Mouse (Mus musculus) adipocyte (in vitro differentiated cells): ENCODE measurements around the gene Chil1.

ENCODE experiments used
- DNase-seq: peaks from one replicate; pipeline ENCODE4 v3.0.0-alpha.2; 2016; ENCODE audit warnings: low spot score

Chil1 gene

GRCm38 (mm10) chr1:134205296-134206018 lies 23.5 kb downstream of the Chil1 start:
- peak; percentile 76 for DNase-seq

DNA sequence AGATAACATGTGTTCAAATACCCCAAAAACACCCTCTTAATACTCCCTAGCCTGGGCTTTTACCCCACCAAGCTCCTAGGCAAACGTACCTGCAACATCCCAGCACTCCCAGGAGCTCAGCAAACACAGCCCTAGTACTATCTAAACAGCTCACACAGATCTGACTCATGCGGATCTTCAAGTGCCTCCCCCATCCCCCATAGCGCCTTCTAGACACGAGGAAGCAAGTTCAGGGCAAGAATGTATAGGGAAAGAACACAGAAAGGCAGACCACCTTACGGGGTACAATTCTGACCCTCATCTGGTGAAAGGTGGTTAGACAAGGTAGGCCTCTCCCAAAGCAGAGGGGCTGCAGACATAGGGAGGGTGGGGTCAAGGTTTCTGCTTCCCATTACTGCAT lies 24.1 kb downstream of the Chil1 start:
- no peak for DNase-seq

GRCm38 (mm10) chr1:134210179-134210755 lies 28.3 kb downstream of the Chil1 start:
- DNase-seq = no peak

GRCm38 (mm10) chr1:134211043-134211442 lies 29.1 kb downstream of the Chil1 start:
- DNase-seq = no peak

GRCm38 (mm10) chr1:134211631-134212030 lies 29.7 kb downstream of the Chil1 start:
- DNase-seq = no peak

DNA sequence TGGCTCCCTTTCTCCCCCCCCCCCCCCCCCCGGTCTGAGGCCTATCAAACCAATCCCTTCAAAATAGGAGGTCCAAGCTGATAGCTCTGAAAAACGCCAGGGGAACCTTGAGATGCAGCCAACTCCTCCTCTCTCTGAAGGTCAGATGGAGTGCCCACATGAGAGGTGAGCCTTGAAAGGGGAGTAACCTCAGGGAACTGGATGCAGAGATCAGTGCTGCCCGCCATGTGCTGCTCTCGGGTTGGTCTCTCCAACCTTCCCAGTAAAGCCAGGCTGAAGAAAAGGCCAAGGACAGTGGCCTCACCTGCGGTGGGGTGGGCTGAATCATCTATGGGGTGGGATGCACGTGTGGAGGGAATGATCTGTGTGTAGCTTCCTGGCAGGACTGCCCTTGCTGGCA lies 30.4 kb downstream of the Chil1 start:
- DNase-seq = no peak

GRCm38 (mm10) chr1:134213405-134213804 lies 31.4 kb downstream of the Chil1 start:
- no peak for DNase-seq

- no peak for DNase-seq
Observed at GRCm38 (mm10) chr1:134215059-134215458, 33.1 kb downstream of the Chil1 start.

- no peak for DNase-seq
Observed at GRCm38 (mm10) chr1:134215751-134216628, 34.0 kb downstream of the Chil1 start.

DNA sequence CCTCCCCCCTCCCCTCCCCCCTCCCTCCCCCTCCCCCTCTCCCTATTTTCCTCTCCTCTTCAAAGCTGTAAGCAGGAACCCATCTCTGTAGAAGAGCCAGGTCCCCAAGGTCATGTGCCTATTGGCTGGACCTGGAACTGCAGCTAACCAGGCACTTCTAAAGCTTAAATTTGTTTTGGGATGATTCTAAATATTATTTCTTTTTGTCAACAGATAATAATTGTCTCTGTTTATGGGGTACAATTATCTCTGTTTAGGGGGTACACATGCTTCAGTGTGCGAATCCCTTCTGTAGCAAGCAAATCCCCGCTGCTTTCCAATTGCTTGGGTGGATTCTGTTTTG lies 34.6 kb downstream of the Chil1 start:
- DNase-seq = no peak

- no peak for DNase-seq
Observed at GRCm38 (mm10) chr1:134217028-134217481, 35.1 kb downstream of the Chil1 start.

- DNase-seq = no peak
Observed at GRCm38 (mm10) chr1:134217942-134218341, 36.0 kb downstream of the Chil1 start.

DNA sequence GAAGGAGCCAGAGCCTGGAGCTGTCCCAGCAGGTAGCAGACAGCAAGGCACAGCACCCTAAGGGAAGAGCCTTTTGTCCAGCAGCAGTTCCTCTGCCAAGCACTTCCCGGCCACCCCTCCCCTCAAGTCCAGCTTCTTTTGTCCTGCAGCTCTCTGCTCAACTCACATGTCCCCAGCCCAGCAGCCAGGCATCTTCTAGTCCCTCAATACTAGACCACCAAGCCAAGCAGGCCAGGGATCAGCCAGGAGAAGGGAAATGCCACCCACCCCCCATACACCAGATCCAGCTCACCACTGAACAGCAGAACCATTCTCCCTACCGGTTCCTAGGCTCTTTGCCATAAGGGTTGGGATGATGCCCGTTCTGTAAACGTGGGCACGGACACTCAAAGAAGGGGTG lies 37.6 kb downstream of the Chil1 start:
- DNase-seq = no peak

- no peak for DNase-seq
Observed at GRCm38 (mm10) chr1:134221172-134221571, 39.2 kb downstream of the Chil1 start.

DNA sequence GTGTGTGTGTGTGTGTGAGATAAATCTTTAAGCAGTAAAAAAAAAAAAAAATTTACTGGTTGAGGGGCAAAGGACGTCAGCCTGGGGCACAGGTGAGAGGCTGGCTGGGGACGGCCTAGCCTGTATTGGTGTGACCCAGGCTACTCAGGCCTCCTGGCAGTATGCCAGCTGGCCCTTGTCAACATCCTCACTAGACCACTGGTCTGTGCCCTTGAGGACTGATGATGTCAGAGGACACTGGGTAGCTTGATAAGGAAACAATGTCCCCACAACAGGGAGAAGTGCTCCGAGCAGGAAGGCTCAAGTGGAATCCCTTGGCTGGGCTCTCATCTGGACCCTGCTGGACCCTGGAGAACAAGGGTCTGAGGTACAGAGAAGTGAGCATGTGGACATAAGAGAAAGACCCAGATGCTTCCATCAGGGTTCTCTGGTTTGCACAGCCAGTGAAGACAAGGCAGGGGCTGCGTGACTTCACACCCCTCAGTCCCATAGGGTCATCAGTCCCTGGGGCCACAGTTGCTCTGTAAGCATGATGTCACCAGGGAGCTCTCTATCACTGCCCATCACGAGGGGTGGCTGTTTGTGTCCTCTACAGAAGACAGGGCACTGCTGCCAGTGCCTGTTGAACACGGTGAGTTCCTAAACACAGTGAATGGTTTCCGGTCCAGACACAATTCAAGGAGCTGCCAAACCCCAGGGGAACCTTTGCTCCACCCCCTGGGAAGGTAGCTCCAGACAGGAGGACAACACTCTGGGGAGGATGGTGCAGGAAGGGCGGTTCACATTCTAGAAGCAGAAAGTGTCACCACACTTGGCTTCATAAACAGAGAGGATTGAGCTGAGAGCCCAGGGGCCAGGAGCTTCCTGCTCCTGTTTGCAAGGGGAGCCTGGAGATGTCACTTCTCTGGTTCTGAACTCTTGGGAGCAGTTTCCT lies 40.4 kb downstream of the Chil1 start:
- no peak for DNase-seq

- no peak for DNase-seq
Observed at GRCm38 (mm10) chr1:134224649-134225227, 42.8 kb downstream of the Chil1 start.

DNA sequence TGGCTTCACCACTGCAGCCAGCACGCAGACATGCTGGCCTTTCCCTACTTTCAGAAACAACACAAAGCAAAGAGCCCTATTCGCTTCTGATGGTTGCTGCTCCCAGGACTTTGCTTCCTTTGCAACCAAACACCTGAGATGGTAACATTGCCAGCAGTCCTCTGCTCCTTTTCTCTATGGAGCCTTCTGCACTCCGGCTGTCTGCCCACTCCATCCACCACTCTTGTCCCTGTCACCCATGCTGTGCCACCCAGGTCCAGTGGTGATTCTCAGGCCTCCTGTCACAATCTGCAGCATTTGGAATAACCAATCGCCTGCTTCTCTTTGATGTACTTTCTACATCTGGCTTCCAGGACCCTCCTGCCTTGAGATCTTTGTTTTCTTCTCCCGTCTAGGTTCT lies 43.4 kb downstream of the Chil1 start:
- DNase-seq = no peak

GRCm38 (mm10) chr1:134226739-134227138 lies 44.8 kb downstream of the Chil1 start:
- no peak for DNase-seq

DNA sequence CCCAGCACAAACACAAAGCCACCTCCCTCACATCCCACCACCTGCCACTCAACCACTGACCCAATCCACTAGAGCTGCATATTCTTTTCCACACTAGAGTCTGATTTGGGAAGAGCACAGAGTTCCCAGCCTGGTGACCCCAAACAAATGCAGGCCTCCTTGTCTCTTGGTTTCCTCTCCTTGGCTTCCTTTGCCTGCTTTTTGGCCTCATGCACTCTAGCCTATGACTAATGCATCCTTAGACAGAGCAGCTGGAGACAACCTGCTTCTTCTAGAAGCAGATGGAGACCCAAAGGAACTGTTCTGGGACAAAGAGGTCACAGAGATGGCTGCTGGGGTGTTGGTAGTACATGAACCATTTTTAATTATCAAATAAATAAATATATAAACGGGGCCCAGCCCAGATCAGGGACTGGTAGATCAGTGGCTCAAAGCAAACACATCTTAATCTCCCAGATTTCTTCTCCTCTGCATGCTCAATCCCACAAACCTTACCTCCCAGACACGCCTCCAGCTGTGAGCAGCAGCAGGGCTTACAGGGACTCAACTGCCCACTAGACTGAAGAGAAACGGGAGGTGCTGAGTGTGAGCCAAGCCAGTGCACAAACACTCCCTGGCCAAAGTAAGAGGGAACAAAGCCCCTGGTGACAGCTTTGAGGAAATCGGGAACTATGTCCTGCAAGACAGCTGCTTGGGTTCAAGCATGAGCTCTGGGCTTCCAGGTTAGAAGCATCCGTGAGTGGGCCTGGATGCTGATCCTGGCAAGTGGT lies 48.0 kb downstream of the Chil1 start:
- DNase-seq = no peak

DNA sequence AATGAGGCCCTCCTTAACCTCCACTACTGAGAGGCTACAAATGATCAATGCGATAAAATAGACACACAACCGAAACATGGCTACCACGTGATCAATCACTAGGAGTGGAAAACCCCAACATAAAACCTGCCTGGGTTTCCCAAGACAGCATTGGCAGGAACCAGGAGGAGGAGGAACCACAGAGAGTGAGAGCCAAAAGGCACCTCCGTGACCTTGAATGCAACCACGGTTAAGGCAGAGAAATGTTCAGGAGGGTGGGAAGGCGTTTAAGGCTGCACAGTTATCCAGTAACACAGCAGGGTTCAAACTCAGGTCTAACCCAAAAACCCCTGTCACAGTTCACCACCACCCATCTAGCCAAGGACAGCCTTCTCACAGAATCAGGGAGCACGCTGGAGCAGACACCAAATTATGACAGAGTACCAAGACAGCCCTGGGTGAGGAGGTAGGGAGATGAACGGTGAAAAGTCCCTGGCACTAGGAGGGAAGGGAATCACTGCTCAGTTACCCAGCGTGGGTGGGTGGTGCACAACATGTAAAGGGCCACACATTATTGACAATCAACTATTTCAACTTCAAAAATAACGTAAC lies 48.8 kb downstream of the Chil1 start:
- DNase-seq = no peak
